Mouse (Mus musculus) heart, postnatal 10 days (tissue): Measurements from ENCODE around the gene H2-Oa. TPM values are rescaled to one million over a fixed set of nuclear protein-coding genes. Genes with fewer than 3 reads are reported as not detected.

ENCODE experiments used
- DNase-seq, 2 experiments: peaks; one replicate each; pipeline ENCODE4 v3.0.0; 2021
- intact Hi-C: fragments of 180-260 bp; cut with DNase I; formaldehyde crosslinking; loops from one replicate; pipeline ENCODE4 v1.15.1; 2025
- total RNA-seq, 2 experiments: library from RNA; stranded (reverse); gene quantifications; 2 replicates each; pipeline ENCODE4 v1.2.3; 2021

Gene H2-Oa
- total RNA-seq, result under 1 TPM in 1 of 2 experiments, not detected in 1; 0.31 TPM

DNA sequence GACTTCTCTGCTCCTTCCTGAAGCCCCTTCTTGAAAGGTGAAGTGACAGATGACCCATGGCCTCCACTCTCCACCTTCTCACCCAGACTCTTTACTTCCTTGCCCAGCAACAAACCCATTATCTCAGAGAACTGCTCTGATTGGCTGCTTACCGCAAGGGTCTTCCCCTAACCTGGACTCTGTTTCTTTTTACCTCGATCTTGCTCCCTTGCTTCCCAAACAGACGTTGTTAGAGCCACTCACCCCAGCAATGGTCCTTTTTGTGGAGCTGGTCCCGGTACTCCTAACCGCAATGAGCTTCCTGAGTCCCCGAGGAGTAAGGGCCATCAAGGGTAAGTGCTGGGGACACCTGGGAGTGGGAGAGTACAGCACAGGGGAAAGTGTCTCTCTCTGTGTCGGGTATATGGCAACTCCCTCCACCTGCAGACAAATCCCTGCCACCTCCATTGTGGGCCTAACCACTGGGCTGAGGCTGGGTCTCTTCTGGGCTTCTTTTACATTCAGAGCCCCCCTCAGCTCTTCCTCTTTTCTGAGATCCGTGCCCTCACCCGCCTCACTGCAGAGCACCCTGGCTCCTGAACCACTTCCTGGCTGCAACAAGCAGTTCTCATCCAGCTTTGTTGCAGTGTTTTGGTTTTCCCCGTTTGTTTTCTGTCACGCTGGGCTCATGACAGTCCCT, at the start of gene H2-Oa:
Gene H2-Oa, plus strand, starts transcription at position 144 of the 679 bp plus-strand sequence.
- no peak for DNase-seq
- intact Hi-C loops, result no loop called here

DNA sequence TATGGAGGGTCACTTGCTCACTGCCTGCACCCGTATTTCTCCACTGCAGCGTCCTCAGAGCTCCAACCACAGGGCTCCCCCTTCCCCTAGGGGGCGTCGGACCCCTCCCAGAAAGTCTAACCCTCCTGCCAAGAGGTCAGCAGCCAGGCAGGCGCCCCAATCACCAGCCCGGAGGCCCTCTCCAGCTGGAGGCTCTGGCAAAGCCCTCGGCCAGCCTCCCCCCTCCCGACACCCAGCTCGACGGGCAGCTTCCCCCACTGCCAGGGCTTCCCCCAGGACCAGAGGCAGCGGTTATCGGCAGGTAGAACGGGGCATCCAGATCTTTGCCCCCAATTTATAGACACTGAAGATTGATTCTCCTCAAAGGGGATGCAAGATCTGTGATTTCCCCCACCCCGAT, 46.2 kb upstream of the H2-Oa start:
- no peak for DNase-seq
- intact Hi-C loops, result no loop called here

DNA sequence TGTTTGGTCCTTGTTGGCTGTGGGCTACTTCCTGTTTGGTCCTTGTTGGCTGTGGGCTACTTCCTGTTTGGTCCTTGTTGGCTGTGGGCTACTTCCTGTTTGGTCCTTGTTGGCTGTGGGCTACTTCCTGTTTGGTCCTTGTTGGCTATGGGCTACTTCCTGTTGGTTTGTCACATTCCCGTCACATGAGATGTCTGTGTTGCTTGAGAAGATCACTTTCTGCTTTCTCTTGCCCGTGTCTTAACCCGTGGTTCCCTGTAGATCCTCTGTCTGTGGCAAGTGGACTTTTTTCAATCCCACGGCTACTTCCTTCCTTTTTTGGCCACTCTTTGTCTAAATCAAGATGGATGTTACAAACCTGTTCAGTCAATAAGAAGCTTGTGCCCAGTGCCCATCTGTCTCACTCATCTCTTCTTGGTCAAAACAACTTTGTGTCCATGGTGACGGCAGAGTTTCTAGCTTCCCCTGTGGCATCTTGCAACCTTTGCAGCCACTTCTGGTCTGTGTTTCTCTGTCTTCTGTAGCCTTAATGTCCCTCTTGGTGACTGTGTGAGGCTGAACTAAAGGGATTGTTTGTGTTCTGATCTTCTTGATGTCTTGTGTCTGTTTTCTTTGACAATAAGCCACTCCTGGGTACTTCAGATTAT, 44.6 kb upstream of the H2-Oa start:
- DNase-seq, result no peak
- intact Hi-C loops, result no loop called here

DNA sequence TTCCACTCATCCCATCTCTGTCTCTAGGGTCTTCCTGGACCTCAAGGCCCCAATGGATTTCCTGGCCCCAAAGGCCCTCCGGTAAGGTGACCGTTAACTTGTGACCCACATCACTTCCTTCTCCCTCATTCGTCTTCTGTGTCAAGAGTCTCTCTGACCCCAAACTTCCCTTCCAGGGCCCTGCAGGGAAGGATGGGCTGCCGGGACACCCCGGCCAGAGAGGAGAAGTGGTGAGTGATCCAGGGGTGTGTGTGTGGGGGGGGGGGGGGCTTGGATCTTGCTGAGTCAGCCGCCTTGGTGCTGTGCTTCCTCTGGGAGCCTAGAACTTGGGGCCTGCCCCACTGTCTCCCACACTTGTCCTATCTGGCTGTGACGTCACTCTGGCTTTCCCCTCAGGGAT, 34.9 kb upstream of the H2-Oa start:
- intact Hi-C loops, result no loop called here
- no peak for DNase-seq

DNA sequence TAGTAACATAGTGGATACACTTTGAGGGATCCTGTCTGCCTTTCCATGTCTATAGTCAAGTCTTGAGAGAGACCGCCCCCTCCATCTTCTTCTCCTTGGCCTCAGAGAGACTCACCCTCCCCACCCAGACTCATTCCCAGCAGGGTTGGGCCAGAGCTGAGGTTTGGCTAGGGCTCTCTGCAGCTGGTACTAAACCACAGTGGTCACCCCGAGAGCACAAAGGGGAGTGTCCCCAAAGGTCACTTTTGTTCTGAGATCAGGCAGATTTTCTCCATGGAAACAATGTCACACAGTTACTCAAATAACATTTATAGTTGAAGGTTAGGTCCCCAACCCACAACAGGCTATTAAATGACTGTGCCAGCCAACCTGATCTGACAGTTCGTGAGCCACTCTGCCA, 23.3 kb upstream of the H2-Oa start:
- intact Hi-C loops, result no loop called here
- DNase-seq, result no peak

DNA sequence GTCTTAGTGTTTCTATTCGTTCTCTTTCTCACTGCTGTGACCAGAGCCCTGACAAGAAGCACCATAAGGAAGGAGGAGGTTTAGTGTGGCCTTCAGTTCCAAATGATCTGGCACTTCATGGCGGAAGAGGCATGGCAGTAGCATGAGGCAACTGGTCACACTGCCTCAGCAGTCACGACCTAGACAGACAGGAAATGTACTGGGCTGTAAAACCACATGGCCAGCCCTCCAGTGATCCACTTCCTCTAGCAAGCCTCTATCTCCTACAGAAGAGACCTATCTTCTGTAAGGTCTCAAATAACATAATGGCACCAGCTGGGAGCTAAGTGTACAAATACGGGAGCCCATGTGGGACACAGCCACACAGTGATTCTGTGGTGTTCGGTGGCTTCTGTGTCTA, 20.0 kb upstream of the H2-Oa start:
- DNase-seq, result no peak
- intact Hi-C loops, result no loop called here

DNA sequence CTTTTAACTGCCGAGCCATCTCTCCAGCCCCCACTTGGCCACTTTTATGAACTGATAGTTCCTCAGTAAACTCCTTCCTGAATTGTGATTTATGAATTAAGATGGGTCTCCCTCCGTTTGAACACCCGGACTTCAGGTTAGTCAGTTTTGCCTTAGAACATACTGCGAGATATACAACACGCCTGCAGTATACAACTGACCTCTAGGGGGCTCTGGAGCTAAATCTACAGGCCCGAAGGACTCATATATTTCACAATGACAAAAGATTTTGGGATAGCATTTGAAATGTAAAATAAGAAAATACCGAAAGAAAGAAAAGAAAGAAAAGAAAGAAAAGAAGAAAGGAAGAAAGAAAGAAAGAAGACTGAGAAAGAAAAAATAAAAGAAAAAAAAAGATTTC, 16.9 kb upstream of the H2-Oa start:
- DNase-seq, result peak; percentile 64 to 84
- intact Hi-C loops, result loop anchor here (5.0 kb wide), 1 partner anchor 162 kb away; the partner anchor contains the start of gene H2-Ob

DNA sequence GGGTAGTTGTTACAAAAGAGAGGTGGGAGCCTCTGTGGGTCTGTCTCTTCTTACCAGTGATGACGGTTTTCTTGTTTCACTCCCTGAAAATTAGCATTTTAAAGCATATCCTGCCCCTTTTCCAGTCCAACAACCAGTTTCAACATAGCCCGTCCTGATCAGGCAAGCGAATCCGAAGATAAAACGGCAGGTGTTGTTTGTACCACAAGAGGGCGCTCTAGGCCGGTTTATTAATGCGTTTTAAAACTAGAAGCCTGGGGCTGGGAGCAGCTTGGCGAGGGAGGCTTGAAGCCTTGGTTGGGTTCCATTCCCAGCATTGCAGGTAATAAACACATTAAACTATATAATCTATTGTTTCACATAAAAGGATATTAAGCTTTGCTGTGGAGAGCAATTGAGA, 14.6 kb upstream of the H2-Oa start:
- DNase-seq, result peak; percentile 77 to 86
- intact Hi-C loops, result loop anchor here (1.0 to 5.0 kb wide), 3 partner anchors 87 to 160 kb away; partner anchors contain the start of gene H2-Ob

DNA sequence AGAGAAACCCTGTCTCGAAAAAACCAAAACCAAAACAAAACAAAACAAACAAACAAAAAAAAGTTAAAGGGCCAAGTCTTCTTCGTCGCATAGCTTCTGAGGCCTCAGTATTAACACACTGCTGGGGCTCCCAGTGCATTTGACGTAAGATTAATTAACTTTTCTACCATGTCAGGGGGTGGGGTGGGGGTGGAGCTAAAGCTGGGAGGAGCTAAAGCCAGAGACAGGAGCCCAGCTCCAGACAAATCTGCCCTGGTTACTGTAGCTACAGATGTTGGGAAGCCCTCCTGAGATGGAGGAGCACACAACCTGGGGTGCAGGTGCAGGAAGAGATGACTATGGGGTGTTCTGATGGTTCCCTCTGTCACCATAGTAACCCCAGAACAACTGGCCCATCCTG, 14.0 kb upstream of the H2-Oa start:
- no peak for DNase-seq
- intact Hi-C loops, result loop anchor here (5.0 kb wide), 1 partner anchor 159 kb away; the partner anchor contains the start of gene H2-Ob

DNA sequence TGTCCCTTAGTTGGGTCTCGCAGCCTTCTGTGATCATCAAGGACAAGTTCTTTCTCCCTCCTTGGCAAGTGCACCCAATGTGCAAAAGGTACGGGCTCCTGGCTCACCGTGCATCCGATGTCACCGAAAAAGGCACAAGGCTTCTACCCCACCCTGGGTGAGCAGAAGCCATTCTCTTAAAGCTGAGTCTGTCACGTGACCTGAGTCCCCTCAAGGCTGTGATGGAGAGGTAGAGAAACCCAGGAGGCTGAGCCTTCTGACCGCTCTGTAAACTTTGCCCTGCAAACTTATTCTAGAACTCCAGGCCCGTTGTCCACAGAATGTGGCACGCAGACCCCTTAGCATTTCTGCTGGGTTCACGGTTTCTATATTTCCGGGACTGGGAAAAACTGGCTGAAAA, 13.1 kb upstream of the H2-Oa start:
- intact Hi-C loops, result loop anchor here (5.0 kb wide), 1 partner anchor 158 kb away; the partner anchor contains the start of gene H2-Ob
- DNase-seq, result no peak

DNA sequence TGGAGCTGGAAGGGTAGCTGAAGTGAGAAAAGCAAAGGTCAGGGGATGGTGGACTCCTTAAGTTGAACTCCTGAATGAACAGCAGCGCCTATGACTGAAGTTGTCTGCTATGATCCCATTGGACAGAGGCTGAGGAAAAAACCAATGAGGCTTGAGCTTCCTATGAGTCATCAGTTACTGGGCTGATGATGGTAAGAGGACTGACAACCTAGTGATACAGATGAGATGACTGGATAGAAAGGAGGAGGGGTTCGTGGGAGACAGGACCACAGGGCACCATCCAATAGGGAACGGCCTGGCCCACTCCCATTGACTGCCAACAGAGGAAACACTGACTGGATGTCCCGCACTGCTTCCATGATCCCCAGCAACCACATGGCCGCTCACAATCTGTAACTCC, 12.5 kb upstream of the H2-Oa start:
- peak; percentile 51 to 58 for DNase-seq
- intact Hi-C loops, result loop anchor here (5.0 kb wide), 1 partner anchor 158 kb away; the partner anchor contains the start of gene H2-Ob

DNA sequence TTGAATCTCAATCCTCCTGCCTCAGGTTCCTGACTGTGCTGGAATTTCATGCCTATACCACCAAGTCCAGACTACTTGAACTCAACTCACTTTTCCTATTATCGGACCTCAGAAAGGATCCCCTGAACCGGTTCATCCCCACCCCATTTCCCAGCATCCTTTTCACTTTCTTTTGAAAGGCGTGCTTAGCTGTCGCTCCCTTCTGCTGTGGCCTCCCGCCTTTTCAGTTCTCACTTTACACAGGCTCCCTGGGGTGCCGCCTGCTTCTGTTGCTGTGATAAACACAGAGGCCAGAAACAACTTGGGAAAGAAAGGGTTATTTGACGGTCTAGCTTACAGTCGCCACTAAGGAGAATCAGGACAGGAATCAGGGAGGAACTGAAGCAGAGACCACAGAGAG, 9.0 kb upstream of the H2-Oa start:
- DNase-seq, result no peak
- intact Hi-C loops, result no loop called here

DNA sequence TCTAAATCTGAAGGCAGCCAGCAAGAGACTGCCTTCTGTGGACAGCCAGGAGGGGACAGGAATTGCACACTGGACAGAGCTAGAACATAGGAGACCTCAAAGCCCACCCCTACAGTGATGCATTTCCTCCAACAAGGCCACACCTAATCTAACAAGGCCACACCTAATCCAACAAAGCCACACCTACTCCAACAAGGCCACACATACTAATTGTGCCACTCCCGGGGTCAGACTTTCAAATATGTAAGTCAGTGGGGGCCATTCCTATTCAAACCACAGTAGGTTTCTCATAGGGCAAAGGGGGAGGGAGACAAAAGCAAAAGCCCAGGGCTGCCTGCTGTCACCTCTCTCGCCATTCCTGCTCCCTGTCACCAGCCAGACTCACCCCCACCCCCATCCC, 4.8 kb upstream of the H2-Oa start:
- intact Hi-C loops, result no loop called here

DNA sequence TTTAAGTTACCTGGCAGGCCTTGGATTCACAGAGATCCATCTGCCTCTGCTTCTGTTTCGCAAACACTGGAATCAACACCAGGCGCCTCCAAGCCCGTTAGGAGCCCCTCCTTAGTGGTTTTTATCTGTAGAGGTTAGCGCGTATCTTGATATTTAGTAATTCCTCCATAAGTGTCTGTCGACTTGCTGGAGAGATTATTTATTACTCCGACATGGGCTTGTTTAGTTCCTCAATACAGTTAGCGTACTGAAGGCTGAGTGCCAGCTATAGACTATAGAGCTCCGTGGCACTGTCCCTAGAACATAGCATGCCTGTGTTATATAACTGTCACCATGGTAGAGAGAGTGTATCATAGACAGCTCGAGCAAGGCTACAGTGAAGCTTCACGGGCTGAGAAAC, 4.0 kb upstream of the H2-Oa start:
- no peak for DNase-seq
- intact Hi-C loops, result no loop called here

More for the DNA sequence above, 4.8 kb upstream of the H2-Oa start:
- DNase-seq, result no peak

DNA sequence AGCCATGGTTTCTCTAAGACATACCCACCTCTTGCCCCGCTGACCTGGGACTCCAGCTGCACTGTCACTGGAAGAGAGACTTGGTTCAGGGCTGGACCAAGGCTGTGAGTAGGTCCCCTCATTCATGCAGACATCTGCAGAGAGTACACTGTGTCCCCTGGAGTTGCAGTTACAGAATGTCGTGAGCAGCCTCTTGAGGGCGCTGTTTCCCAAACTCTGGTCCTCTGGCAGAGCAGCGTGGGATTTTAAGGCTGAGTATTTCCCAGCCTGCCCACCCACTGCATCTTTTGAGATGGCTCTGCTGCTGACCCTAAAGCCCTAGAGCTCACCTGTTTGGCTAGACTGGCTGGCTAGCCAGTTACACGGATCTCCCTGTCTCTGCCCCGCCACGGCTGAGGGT, 1.2 kb upstream of the H2-Oa start:
- DNase-seq, result no peak
- intact Hi-C loops, result no loop called here

DNA sequence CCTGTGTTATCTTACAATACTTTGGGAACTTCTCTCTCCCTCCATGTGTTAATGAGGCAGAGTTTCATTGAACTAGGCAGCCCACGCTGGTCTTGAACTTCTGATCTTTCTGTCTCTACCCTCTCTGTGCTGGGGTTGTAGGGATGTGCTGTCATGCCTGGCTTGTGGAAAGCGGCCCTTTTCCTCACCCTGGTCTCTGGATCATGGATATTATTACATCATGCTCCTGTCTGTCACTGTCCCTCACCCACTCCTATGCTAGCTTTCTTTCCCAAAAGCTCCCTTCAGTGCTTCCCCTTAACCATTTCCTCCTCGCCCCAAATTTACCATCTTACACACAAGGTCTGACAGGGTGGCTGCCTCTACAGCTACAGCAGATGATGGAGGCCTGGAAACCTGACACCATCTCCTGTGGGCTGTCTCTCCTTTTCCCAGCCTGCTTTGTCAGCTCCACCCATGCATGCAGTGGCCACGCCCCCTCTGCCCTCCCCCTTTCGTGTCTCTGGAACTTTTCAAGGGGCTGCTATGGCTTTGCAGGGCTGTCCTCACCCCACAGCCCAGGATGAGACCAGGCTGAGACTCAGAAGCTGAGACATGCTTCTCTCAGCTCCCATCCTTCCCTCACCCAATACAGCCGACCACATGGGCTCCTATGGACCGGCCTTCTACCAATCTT, 1.2 kb downstream of the H2-Oa start:
- intact Hi-C loops, result no loop called here

DNA sequence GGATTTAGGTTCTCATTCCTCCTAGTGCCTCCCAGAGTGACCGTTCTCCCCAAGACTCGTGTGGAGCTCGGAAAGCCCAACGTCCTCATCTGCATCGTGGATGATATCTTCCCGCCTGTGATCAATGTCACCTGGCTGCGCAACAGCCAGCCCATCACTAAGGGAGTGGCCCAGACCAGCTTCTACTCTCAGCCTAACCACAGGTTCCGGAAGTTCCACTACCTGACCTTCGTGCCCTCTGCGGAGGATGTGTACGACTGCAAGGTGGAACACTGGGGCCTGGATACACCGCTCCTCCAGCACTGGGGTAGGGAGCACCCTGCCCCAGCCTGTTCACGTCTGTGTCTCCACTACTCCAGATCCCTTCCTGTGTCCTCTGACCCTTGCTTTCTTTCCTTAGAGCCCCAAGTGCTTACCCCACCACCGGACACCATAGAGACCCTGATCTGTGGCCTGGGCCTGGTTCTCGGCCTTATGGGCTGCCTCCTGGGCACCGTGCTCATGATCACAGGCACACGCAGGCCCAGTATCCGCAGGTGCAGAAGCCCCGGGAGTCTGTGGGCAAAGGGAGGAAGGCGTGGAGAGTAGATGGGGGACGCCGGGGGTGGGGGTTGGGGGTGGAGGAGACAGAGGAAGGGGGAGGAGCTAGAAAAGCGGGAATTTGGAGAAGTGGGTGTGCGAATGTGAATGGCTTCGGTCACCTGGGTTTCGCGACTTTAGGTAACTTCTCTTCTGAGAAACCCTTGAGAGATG, 2.3 kb downstream of the H2-Oa start:
- DNase-seq, result no peak
- intact Hi-C loops, result no loop called here

More for the DNA sequence above, 1.2 kb downstream of the H2-Oa start:
- DNase-seq, result no peak

DNA sequence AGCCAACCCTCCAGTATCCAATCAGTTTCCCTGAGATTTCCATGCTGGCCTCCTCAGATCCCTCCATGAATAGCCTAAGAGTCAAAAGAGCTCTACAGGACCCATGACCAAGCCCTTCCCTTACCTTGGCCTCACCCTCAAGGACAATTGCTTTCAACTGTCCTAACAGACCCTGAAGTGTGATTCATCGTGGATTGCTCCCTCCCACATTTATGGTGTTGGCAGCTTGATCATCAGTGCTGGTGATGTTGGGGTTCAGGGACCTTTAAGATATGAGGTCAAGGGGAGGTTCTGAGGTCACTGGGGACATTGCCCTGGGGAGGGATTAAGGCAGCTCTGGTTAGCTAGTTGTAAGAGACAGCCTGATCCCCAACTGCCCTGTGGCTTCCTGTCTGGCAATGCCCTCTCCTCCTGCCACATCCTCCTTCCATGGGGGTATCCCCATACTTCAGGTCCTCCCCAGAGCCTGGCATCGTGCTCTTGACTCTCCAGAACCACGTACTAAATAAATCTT, 4.4 kb downstream of the H2-Oa start:
- intact Hi-C loops, result no loop called here

DNA sequence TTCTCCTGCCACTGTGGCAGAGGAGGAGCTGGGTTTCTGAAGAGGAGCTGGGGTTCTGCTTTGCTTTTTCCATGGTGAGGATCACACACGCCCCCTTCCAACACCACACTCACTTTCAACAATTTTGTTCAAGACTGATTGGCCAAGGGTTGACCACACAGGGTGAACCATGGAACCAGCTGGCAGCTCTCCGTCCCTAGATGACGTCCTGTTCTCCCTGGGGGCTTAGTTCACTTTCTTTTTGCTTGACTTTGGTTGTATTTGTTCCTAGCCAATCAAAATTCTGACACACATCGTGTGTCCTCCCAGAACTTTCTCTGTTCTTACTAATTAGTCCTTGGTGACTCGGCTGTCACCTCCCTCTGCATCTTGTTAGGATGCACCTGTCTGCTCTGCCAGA, 5.1 kb downstream of the H2-Oa start:
- no peak for DNase-seq
- intact Hi-C loops, result no loop called here

More for the DNA sequence above, 4.4 kb downstream of the H2-Oa start:
- DNase-seq, result no peak

DNA sequence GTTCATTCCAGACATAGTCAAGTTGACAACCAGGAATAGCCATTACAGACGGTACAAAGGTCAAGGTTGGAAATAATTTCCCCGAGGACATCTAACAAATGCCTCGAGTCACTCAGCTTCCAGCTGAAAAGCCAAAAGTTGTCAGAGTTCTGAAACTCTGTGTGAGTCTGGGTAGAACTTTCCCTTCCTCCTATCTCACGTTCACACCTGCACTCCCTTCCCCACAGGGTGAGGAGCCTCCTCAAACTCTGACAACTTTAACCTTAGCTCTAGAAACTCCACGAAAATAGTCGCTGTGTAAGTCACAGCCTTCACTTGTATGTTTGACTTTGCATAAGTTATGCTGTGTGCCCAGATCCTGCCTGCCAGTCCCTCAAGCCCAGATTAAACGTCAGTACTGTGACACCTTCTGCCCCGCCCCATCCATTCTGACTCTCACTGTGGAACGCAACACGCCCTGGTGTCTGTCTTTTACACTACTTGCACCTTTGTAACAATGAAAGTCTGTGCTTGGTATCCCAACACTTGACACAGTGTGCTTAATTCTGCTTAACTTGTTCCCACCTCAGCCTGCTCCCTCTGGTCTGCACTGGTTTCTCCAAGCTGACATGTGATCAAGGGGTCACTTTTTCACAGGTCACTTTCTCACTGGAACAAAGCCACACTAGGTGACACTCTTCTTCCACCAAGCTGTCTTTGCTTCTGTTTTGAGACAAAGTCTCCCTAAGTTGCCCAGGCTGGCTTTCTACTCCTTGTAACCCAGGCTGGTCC, 6.8 kb downstream of the H2-Oa start:
- DNase-seq, result peak in 1 of 2 experiments; percentile 37
- intact Hi-C loops, result no loop called here
